Mouse (Mus musculus) thymus, postnatal 14 days (tissue): Measurements from ENCODE around the gene Scnm1.
A peak's percentile ranks its signal among the peaks of the same experiment; 100 is the strongest.
"Not testable (repeated sequence)": the region's sequence is repeated elsewhere in the genome, so short reads cannot be mapped to it uniquely, and the experiment has no call there.

Experiments used
- DNase-seq: peaks from one replicate; pipeline ENCODE4 v3.0.0; 2021

Gene Scnm1

DNA sequence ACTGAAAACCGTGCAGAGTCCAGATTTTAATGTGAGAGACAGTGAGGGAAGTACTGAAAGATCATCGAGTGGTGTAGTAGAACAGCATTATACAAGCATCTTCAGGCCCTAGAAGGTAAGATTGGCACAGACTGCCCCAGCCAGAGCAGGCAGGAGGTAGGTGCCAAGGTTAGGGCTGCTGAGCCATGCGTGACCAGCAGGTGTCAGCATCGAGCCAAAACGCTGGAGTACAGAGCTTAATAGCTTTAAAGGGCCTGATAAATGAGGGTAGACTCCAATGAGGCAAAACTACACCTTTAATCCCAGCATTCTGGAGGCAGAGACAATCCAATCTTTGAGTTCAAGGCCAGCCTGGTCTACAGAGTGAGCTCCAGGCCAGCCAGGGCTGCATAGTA lies 8.8 kb upstream of the Scnm1 start:
- DNase-seq = peak; percentile 91

- DNase-seq = peak; percentile 74
These were observed 8.3 kb upstream of the Scnm1 start, which contains the start of gene Tnfaip8l2 for GRCm38 (mm10) chr3:95141952-95142616. Gene Tnfaip8l2 (minus strand): TSS chr3:95142360.

- peak; percentile 85 for DNase-seq
These were observed 7.7 kb upstream of the Scnm1 start for GRCm38 (mm10) chr3:95141474-95141873.

DNA sequence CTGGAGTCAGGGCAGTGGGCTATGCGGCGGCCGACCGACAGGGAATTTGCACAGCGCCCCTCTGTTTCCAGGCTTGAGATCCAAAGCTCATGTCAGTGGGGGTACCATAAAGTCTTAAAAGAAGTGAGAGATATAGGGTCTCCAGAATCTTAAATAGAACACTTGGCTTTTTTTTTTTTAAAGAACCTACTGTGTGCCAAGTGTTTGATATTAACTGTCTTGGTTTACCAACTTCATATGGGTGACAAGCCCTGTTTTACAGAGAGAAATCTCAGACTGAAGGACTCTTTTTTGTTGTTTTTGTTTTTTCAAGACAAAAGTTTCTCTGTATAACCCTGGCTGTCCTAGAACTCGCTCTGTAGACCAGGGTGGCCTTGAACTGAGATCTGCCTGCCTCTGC lies 7.0 kb upstream of the Scnm1 start:
- no peak for DNase-seq

DNA sequence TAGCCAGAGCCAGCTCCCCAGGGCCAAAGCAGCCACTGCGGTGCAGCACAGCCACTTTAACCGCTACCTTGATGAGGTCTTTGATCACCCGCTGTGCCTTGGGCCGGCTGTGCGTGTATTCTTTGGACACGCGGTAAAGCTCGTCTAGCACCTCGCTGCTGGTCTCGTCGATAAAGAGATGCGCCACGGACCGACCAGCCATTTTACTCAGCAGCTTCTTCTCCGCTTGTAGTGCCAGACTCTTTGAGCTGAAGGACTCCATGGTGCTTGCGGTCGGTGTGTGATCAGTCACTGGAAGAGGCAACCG lies 6.4 kb upstream of the Scnm1 start:
- peak; percentile 16 for DNase-seq

- peak; percentile 12 for DNase-seq
These were observed 5.9 kb upstream of the Scnm1 start for GRCm38 (mm10) chr3:95139586-95140288.

DNA sequence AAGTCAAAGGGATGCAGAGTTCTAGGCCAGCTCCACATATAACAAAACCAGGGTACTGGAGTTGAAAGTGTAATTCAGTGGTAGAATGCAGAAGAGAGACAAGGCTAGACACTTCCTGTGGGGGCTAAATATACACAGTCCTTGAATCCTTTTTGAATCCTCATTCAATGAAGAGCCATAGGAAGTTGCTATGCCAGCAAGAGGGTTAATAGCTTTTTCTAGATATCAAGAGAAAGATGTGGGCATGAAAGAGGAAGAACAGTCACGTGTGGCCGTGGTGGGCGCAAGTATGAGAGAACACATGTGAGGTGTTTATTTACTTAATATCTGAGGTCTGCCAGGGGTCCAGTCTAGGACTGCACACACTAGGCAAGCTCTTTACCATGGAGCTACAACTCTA lies 2.5 kb upstream of the Scnm1 start:
- no peak for DNase-seq

GRCm38 (mm10) chr3:95135433-95136052 lies 1.7 kb upstream of the Scnm1 start:
- DNase-seq = peak; percentile 23

DNA sequence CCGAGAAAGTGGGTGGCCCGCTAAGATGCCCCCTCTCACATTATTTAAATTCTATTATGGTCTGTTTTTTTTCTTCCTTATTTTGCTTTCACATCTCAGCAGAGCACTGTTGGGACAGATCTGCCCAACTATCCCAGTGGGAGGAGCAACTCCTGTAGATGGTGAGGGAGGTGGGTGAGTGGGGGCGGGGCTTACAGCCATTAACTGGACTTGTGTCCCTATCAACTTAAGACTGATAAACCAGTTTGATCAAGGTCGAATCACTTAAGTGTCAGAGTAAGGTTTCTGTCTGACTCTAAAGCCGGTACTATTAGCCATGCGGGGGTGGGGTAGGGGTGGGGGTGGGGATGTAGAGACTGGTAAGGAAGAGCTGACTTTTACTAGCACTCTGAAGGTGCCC lies 1.2 kb upstream of the Scnm1 start:
- peak; percentile 48 for DNase-seq

GRCm38 (mm10) chr3:95134133-95134532 lies 322 bp upstream of the Scnm1 start:
- DNase-seq = not testable (repeated sequence)

- DNase-seq = no peak
These were observed 635 bp downstream of the Scnm1 start for GRCm38 (mm10) chr3:95133176-95133575.

- peak; percentile 21 for DNase-seq
These were observed 1.4 kb downstream of the Scnm1 start for GRCm38 (mm10) chr3:95132389-95132788.

DNA sequence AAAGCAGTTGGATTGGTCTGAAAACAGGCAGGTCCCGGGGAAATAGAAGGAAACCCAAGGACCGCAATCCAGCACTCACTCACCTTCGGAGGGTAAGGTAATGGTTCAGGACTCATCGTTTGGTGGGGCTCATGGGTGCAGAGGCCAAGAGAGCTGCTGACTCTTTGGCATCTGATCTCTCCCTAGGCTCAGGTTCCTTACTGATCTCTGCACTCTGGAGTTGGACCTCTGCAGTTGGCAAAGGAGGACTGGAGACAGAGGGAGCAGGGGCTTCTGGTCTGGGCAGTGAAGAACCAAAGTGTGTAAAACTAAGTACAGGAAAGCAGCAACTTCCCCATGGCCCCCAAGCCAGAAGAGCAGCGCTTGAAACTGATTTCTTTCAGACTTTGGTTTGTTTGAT lies 3.7 kb downstream of the Scnm1 start:
- DNase-seq = no peak

- DNase-seq = no peak
These were observed 4.6 kb downstream of the Scnm1 start for GRCm38 (mm10) chr3:95129226-95129651.

DNA sequence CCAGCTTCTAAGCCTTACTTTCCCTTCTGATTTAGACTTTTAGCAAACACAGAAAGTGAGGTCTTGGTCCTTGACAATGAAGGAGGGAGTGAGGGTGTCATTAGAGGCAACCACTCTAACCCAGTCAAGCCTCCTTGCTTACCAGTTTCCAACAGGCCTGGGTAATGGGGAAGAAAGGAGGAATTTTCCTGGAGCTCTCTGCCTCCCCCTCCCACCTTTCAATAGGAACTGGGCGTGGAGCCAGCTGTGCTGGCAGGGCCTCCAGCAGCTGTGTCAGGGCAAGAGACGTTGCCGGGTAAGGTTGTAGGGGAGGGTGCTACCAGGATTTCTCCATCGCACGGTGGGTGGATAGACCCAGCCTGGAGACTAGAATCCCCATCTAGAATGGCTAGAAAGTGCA lies 8.8 kb downstream of the Scnm1 start:
- DNase-seq = no peak

DNA sequence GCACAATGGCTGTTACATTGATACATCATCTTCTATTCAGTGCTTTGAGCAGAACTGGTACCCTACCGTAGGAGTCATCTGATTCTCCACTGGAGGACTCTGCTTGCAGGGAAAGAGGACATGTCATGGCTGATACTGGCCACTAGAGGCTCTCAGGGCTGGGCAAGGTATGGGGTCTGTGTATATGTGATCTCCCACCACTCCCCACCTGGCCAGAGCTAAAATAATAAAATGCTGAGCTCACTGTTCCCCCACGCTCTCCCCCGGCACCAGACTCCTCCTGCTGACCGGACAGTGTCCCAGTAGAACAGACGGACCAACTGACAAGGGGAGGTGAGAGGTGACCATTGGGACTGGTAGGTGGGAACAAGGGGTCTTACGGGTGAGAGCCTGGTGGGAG lies 9.6 kb downstream of the Scnm1 start, which contains the start of gene Tmod4:
Gene Tmod4 (plus strand): TSS at position 231 of the 400 bp plus-strand sequence.
- DNase-seq = peak; percentile 41

GRCm38 (mm10) chr3:95121580-95121979 lies 12.2 kb downstream of the Scnm1 start:
- DNase-seq = no peak

GRCm38 (mm10) chr3:95117751-95118150 lies 16.1 kb downstream of the Scnm1 start:
- no peak for DNase-seq

GRCm38 (mm10) chr3:95112760-95113159 lies 21.1 kb downstream of the Scnm1 start:
- DNase-seq = no peak

DNA sequence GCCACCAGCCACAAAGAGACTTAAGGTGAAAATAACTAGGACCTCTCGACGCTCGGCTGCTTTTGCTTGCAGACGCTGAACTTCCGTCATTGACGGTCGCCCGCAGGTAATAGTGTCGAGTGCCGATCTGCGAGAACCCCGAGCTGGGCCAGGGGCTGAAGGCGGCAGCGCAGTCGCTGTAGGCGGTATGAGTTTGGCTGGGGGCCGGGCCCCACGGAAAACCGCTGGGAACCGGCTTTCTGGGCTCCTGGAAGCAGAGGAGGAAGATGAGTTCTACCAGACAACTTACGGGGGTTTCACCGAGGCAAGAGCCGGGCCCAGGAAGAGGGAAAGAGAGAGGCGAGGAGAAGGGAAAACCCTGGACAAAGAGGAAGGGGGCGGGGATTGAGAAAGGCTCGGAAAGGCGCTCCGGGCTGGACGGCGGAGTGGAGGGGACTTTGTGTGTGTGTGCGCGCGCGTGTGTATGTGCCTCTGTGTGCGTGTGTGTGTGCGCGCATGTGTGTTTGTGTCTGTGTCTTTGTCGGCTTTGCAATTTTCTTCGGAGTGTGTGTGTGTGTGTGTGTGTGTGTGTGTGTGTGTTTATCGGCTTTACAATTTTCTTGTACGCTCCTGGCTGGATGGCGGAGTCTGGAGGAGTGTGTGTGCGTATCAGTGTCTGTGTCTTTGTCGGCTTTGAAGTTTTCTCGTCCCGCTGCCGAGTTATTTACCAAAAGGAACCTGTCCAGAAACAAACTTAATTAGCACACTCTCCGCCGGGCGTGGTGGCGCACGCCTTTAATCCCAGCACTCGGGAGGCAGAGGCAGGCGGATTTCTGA lies 22.7 kb downstream of the Scnm1 start, which contains the start of gene Vps72:
Gene Vps72 (plus strand): TSS at position 112 of the 816 bp plus-strand sequence.
- DNase-seq = peak; percentile 91

DNA sequence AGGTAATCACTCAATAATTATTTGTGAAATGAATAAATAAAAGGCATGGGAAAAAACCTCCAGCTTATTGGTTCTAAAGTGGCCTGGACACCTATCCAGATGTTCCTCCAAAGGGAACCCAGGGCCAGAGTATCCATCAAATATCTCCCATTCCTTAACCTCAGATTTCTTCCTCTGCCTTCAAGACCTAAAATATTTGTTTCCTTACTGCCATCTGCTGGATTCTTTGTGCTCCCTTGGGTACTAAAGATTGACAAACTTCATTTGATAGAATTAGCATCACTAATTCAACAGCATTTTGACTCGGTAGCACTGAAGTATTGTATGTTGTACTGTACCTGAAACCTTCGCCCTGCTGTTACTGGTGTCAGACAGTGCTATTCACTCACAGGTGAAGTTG lies 25.9 kb downstream of the Scnm1 start:
- DNase-seq = peak; percentile 17

DNA sequence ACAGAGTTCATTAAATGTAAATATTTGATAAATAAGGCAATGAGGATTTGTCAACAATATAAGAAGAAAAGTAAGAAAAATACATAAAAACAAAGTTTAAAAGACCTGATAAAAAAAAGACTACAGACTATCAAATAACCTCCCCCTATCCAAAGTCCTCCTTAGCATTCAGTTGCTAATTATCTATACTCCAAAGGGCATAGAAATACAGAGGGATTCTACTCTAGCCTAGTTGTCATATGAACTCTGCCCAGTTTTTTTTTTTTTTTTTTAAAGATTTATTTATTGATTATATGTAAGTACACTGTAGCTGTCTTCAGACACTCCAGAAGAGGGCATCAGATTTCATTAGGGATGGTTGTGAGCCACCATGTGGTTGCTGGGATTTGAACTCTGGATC lies 26.5 kb downstream of the Scnm1 start:
- not testable (repeated sequence) for DNase-seq
